Mouse (Mus musculus): Measurements from ENCODE around the gene Iqgap2. TPM values are rescaled to one million over a fixed set of nuclear protein-coding genes. Genes with fewer than 3 reads are reported as not detected.

Gene Iqgap2
- polyA plus RNA-seq, 1 experiment from 2014 or later = 24.6 TPM

GRCm38 (mm10) chr13:95912157-95913045 lies 20.7 kb upstream of the Iqgap2 start:
- Histone ChIP-seq H3K27me3 (ENCODE audit: insufficient read depth, low read length) (no peaks in the 10 kb centered on the region), H3K9me3 (ENCODE audit: low read length) (no peaks in the 10 kb centered on the region), H3K4me2 (ENCODE audit: low read depth, low read length) (no peak overlapping the region), H3K9ac (replicated peaks) (no peak overlapping the region), H3K36me3 (replicated peaks; ENCODE audit: insufficient read depth, low read length) (no peaks in the 10 kb centered on the region), H3K27ac (ENCODE audit: low read depth) (no peak overlapping the region), H3K4me3 (ENCODE audit: low read depth, low read length) (no peak overlapping the region), H3K4me1 (ENCODE audit: insufficient read depth) (peaks cover 14% of the 10 kb centered on the region)
- DNase-seq = no peak
- no peak for TF ChIP-seq CTCF (IDR thresholded peaks at IDR 0.05; ENCODE audit: low read depth)
- TF ChIP-seq EP300 (IDR thresholded peaks at IDR 0.05; ENCODE audit: low read depth) = no peak
- ATAC-seq = no peak
- WGBS (ENCODE audit: insufficient replicate concordance) = 73% methylated on average over 11 of the region's 11 CpGs

DNA sequence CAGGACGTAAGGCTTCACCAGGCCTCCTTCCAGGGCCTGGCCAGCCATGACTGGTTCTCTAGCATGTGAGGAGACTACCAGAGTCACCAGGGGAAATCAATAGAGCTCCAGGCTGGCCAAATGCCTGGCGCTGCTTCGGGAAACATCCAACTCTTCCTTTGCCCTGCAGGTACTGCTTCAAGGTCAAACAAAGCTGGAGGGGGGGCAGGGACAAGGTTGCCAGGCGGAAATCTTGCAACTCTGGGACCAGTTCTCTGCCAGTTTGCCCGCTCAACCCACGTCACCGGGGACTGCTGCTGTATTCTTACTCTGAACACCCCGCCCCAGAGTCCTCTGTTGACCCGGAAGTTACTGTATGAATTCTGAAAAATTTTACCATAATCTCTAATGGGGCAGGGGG lies 18.5 kb upstream of the Iqgap2 start:
- no peak overlapping the region for H3K4me2 ChIP-seq (ENCODE audit: low read depth, low read length)
- 60% methylated on average over 9 of the region's 9 CpGs for WGBS (ENCODE audit: insufficient replicate concordance)
- no peak overlapping the region for H3K4me3 ChIP-seq (ENCODE audit: low read depth, low read length)
- H3K27me3 ChIP-seq (ENCODE audit: insufficient read depth, low read length) = no peaks in the 10 kb centered on the region
- TF ChIP-seq CTCF (IDR thresholded peaks at IDR 0.05; ENCODE audit: low read depth) (no peak), EP300 (IDR thresholded peaks at IDR 0.05; ENCODE audit: low read depth) (no peak)
- peaks cover 14% of the 10 kb centered on the region for H3K4me1 ChIP-seq (ENCODE audit: insufficient read depth)
- no peaks in the 10 kb centered on the region for H3K36me3 ChIP-seq (replicated peaks; ENCODE audit: insufficient read depth, low read length)
- no peak for ATAC-seq
- no peaks in the 10 kb centered on the region for H3K9me3 ChIP-seq (ENCODE audit: low read length)
- H3K9ac ChIP-seq (replicated peaks) = no peak overlapping the region
- H3K27ac ChIP-seq (ENCODE audit: low read depth) = no peak overlapping the region
- peak; percentile 22 for DNase-seq

DNA sequence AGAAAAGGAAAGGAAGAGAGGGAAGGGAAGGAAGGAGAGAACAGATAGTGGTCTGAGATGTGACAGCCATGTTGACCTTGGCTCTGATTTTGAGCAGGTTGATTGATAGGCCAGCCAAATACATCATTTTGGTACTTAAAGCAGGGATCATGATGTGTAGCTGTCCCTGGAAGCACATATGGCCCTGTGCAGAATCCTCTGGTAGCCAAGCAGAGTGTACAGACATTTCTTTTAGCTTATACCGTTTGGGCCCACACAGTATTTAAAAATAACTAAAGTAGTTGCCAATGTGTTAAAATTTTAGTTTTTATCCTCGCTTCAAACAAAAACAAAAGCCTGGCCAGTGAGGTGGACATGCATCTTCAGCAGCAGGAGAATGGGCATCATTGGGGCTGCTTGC lies 17.5 kb upstream of the Iqgap2 start:
- Histone ChIP-seq H3K36me3 (replicated peaks; ENCODE audit: insufficient read depth, low read length) (no peaks in the 10 kb centered on the region), H3K4me3 (ENCODE audit: low read depth, low read length) (no peak overlapping the region), H3K27me3 (ENCODE audit: insufficient read depth, low read length) (no peaks in the 10 kb centered on the region), H3K4me2 (ENCODE audit: low read depth, low read length) (no peak overlapping the region), H3K4me1 (ENCODE audit: insufficient read depth) (peaks cover 14% of the 10 kb centered on the region), H3K27ac (ENCODE audit: low read depth) (no peak overlapping the region), H3K9me3 (ENCODE audit: low read length) (no peaks in the 10 kb centered on the region; the same call in 1 of the 2 replicates), H3K9ac (replicated peaks) (no peak overlapping the region)
- ATAC-seq (no peak), DNase-seq (no peak)
- TF ChIP-seq EP300 (IDR thresholded peaks at IDR 0.05; ENCODE audit: low read depth) (no peak), CTCF (IDR thresholded peaks at IDR 0.05; ENCODE audit: low read depth) (no peak)
- 71% methylated on average over 2 of the region's 2 CpGs for WGBS (ENCODE audit: insufficient replicate concordance)

DNA sequence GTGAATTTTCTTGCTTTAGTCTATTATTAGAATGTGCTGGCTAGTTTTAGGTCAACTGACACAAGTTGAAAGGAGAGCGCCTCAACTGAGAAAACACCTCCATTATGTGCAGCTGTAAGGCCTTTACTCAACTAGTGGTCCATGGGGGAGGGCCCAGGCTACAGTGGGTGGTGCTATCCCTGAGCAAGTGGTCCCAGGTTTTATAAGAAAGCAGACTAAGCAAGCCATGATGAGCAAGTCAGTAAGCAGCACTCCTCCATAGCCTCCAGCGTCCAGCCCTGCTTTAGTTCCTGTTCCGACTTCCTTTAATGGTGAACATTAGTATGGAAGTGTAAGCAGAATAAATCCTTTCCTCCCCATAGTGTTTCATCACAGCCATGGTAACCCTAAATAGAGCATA lies 11.0 kb upstream of the Iqgap2 start:
- no peak for ATAC-seq

GRCm38 (mm10) chr13:95899885-95900650 lies 8.3 kb upstream of the Iqgap2 start:
- no peaks in the 10 kb centered on the region for H3K4me1 ChIP-seq (ENCODE audit: insufficient read depth)
- H3K4me2 ChIP-seq (ENCODE audit: low read depth, low read length) = no peak overlapping the region
- H3K27ac ChIP-seq (ENCODE audit: low read depth) = no peak overlapping the region
- no peaks in the 10 kb centered on the region for H3K27me3 ChIP-seq (ENCODE audit: insufficient read depth, low read length)
- 56% methylated on average over 1 of the region's 1 CpGs for whole genome bisulfite sequencing (ENCODE audit: insufficient replicate concordance)
- H3K9me3 ChIP-seq (ENCODE audit: low read length) = no peaks in the 10 kb centered on the region; the same call in 1 of the 2 replicates
- no peak overlapping the region for H3K9ac ChIP-seq (replicated peaks)
- H3K36me3 ChIP-seq (replicated peaks; ENCODE audit: insufficient read depth, low read length) = no peaks in the 10 kb centered on the region
- no peak overlapping the region for H3K4me3 ChIP-seq (ENCODE audit: low read depth, low read length)
- no peak for TF ChIP-seq EP300 (IDR thresholded peaks at IDR 0.05; ENCODE audit: low read depth)
- no peak for TF ChIP-seq CTCF (IDR thresholded peaks at IDR 0.05; ENCODE audit: low read depth)
- DNase-seq = no peak
- no peak for ATAC-seq

More for the DNA sequence above, 11.0 kb upstream of the Iqgap2 start:
- Histone ChIP-seq H3K27me3 (ENCODE audit: insufficient read depth, low read length) (no peaks in the 10 kb centered on the region), H3K4me3 (ENCODE audit: low read depth, low read length) (no peak overlapping the region), H3K27ac (ENCODE audit: low read depth) (no peak overlapping the region), H3K36me3 (replicated peaks; ENCODE audit: insufficient read depth, low read length) (no peaks in the 10 kb centered on the region), H3K9ac (replicated peaks) (no peak overlapping the region), H3K4me2 (ENCODE audit: low read depth, low read length) (no peak overlapping the region), H3K9me3 (ENCODE audit: low read length) (no peaks in the 10 kb centered on the region; the same call in 1 of the 2 replicates), H3K4me1 (ENCODE audit: insufficient read depth) (no peaks in the 10 kb centered on the region)
- 68% methylated on average over 3 of the region's 3 CpGs for WGBS (ENCODE audit: insufficient replicate concordance)
- TF ChIP-seq CTCF (IDR thresholded peaks at IDR 0.05; ENCODE audit: low read depth) (no peak), EP300 (IDR thresholded peaks at IDR 0.05; ENCODE audit: low read depth) (no peak)
- no peak for DNase-seq

DNA sequence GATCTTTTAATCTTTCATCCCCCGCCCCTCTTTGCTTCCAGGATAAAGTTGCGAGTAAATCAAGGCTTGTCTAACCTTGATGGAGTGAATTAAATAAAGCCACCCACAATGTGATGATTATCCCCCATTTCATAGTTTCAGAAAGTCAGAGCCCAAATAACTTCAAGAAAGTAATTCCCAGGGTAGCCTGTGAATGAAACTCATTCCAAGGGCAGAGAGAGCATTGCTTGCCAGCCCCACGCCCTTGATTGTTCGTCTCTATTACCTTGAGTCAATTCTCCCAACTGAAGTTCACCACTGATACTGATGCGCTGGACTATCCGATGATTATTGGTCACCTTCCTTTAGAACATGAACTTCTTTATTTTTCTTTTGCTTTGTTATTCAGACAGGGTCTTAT lies 4.8 kb upstream of the Iqgap2 start:
- Histone ChIP-seq H3K4me3 (ENCODE audit: low read depth, low read length) (no peak overlapping the region), H3K9ac (replicated peaks) (no peak overlapping the region), H3K9me3 (ENCODE audit: low read length) (no peaks in the 10 kb centered on the region), H3K27ac (ENCODE audit: low read depth) (no peak overlapping the region), H3K36me3 (replicated peaks; ENCODE audit: insufficient read depth, low read length) (no peaks in the 10 kb centered on the region), H3K27me3 (ENCODE audit: insufficient read depth, low read length) (no peaks in the 10 kb centered on the region), H3K4me2 (ENCODE audit: low read depth, low read length) (no peak overlapping the region), H3K4me1 (ENCODE audit: insufficient read depth) (peaks cover 8% of the 10 kb centered on the region; the same call in 1 of the 2 replicates)
- no peak for DNase-seq
- ATAC-seq = no peak
- TF ChIP-seq CTCF (IDR thresholded peaks at IDR 0.05; ENCODE audit: low read depth) = no peak
- no peak for TF ChIP-seq EP300 (IDR thresholded peaks at IDR 0.05; ENCODE audit: low read depth)
- WGBS (ENCODE audit: insufficient replicate concordance) = 89% methylated on average over 6 of the region's 6 CpGs

All from liver, postnatal 0 days (tissue).